Mouse (Mus musculus): ENCODE results near the gene Gm14569. TPM values are rescaled to one million over a fixed set of nuclear protein-coding genes. Genes with fewer than 3 reads are reported as not detected.

Gene Gm14569
- polyA plus RNA-seq (2012; rRNA removed), result 0.03 TPM in 2 replicates

DNA sequence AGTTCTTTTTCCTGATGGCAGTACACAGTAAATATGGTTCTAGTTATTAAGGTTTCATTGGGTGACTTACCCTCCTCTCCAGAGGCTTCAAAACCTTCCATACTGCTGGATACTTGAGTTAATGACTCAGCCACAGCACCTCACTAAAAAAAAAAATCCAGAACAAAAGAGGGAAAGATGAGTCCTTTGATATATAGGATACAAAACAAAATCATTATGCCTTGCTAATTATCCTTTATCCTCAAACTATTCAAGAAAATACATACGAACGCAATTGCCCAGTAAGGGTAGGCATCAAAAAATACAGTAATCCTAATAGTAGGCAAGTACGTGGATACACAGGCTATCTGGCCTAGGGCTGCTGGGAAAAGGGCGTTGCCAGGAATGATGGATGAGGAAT is at the start of gene Gm14569:
Gene Gm14569, minus strand, starts transcription at position 101 of the 400 bp plus-strand sequence.
- H3K4me1 ChIP-seq (replicated peaks; ENCODE audit: control insufficient read depth, insufficient read depth, low read length), result no peaks in the 10 kb centered on the region
- no peaks in the 10 kb centered on the region for H3K36me3 ChIP-seq (ENCODE audit: control insufficient read depth, insufficient read depth, low read length)
- WGBS, result 99% methylated on average over 4 of the region's 4 CpGs
- H3K27ac ChIP-seq (ENCODE audit: control insufficient read depth, insufficient read depth, low read length), result no peak within 1 kb of the TSS
- no peak for DNase-seq
- TF ChIP-seq POLR2A (IDR thresholded peaks at IDR 0.05; ENCODE audit: control insufficient read depth, extremely low read depth, insufficient read depth, low read length, poor library complexity) (no peak), CTCF (IDR thresholded peaks at IDR 0.05; ENCODE audit: borderline replicate concordance, control insufficient read depth, extremely low read depth, insufficient read depth, low read length, poor library complexity) (no peak)
- H3K4me3 ChIP-seq (ENCODE audit: control insufficient read depth, insufficient read depth, low read length), result no peak within 1 kb of the TSS
- H3K27me3 ChIP-seq (ENCODE audit: control insufficient read depth, insufficient read depth, low read length), result no peaks in the 10 kb centered on the region

GRCm38 (mm10) chrX:36534514-36534913 is 42.9 kb upstream of the Gm14569 start:
- WGBS, result 0% methylated on average over 4 of the region's 4 CpGs
- no peak for TF ChIP-seq CTCF (IDR thresholded peaks at IDR 0.05; ENCODE audit: borderline replicate concordance, control insufficient read depth, extremely low read depth, insufficient read depth, low read length, poor library complexity)
- TF ChIP-seq POLR2A (IDR thresholded peaks at IDR 0.05; ENCODE audit: control insufficient read depth, extremely low read depth, insufficient read depth, low read length, poor library complexity), result no peak
- Histone ChIP-seq H3K4me3 (ENCODE audit: control insufficient read depth, insufficient read depth, low read length) (no peak overlapping the region), H3K27me3 (ENCODE audit: control insufficient read depth, insufficient read depth, low read length) (no peaks in the 10 kb centered on the region), H3K27ac (ENCODE audit: control insufficient read depth, insufficient read depth, low read length) (no peak overlapping the region), H3K36me3 (ENCODE audit: control insufficient read depth, insufficient read depth, low read length) (no peaks in the 10 kb centered on the region), H3K4me1 (replicated peaks; ENCODE audit: control insufficient read depth, insufficient read depth, low read length) (no peaks in the 10 kb centered on the region)
- DNase-seq, result peak; percentile 58

DNA sequence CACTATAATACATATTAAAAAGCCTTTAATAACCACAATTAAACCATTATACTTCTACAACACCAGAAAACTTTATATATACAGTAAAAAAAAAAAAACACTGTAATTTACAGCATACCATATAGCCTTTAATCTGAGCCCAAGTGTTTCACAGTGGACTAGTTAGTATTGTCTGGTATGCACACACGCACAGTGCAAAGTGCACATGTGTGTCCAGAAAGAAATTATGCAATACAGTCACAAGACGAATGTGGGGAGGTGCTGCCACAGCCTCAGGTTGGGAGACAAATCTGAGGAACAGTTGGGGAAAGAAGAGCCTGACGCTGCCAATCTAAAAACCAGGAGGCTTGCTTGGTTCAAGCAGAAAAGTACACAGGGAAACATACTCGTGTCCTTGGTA is 42.1 kb upstream of the Gm14569 start:
- DNase-seq, result no peak
- no peaks in the 10 kb centered on the region for H3K4me1 ChIP-seq (replicated peaks; ENCODE audit: control insufficient read depth, insufficient read depth, low read length)
- no peak overlapping the region for H3K27ac ChIP-seq (ENCODE audit: control insufficient read depth, insufficient read depth, low read length)
- TF ChIP-seq CTCF (IDR thresholded peaks at IDR 0.05; ENCODE audit: borderline replicate concordance, control insufficient read depth, extremely low read depth, insufficient read depth, low read length, poor library complexity) (no peak), POLR2A (IDR thresholded peaks at IDR 0.05; ENCODE audit: control insufficient read depth, extremely low read depth, insufficient read depth, low read length, poor library complexity) (no peak)
- no peaks in the 10 kb centered on the region for H3K36me3 ChIP-seq (ENCODE audit: control insufficient read depth, insufficient read depth, low read length)
- whole genome bisulfite sequencing, result 90% methylated on average over 4 of the region's 4 CpGs
- no peak overlapping the region for H3K4me3 ChIP-seq (ENCODE audit: control insufficient read depth, insufficient read depth, low read length)
- H3K27me3 ChIP-seq (ENCODE audit: control insufficient read depth, insufficient read depth, low read length), result no peaks in the 10 kb centered on the region

DNA sequence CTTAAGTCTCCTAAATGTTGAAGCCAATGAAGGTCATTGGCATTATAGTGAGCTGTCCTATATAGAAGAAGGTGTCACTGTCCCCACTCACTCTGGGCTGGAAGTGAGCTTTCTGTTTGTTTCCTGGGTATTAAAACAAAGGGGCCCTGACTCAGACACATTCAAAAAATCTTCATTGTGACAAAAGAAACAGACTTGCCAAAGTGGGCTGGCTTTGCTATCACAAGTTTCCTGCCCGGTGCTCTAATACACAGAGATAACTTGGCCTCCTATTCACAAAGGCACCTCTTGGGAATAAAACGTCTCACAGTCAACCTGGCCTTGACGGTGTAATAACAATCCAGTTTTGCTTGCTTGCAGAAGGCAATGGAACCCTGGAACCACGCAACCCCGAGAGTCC is 38.6 kb upstream of the Gm14569 start:
- H3K27ac ChIP-seq (ENCODE audit: control insufficient read depth, insufficient read depth, low read length), result no peak overlapping the region
- no peak overlapping the region for H3K4me3 ChIP-seq (ENCODE audit: control insufficient read depth, insufficient read depth, low read length)
- no peak for DNase-seq
- 89% methylated on average over 5 of the region's 5 CpGs for WGBS
- H3K27me3 ChIP-seq (ENCODE audit: control insufficient read depth, insufficient read depth, low read length), result no peaks in the 10 kb centered on the region
- TF ChIP-seq CTCF (IDR thresholded peaks at IDR 0.05; ENCODE audit: borderline replicate concordance, control insufficient read depth, extremely low read depth, insufficient read depth, low read length, poor library complexity) (no peak), POLR2A (IDR thresholded peaks at IDR 0.05; ENCODE audit: control insufficient read depth, extremely low read depth, insufficient read depth, low read length, poor library complexity) (no peak)
- no peaks in the 10 kb centered on the region for H3K36me3 ChIP-seq (ENCODE audit: control insufficient read depth, insufficient read depth, low read length)
- no peaks in the 10 kb centered on the region for H3K4me1 ChIP-seq (replicated peaks; ENCODE audit: control insufficient read depth, insufficient read depth, low read length)

GRCm38 (mm10) chrX:36523729-36524128 is 32.1 kb upstream of the Gm14569 start:
- Histone ChIP-seq H3K27ac (ENCODE audit: control insufficient read depth, insufficient read depth, low read length) (no peak overlapping the region), H3K36me3 (ENCODE audit: control insufficient read depth, insufficient read depth, low read length) (no peaks in the 10 kb centered on the region), H3K27me3 (ENCODE audit: control insufficient read depth, insufficient read depth, low read length) (no peaks in the 10 kb centered on the region), H3K4me3 (ENCODE audit: control insufficient read depth, insufficient read depth, low read length) (no peak overlapping the region), H3K4me1 (replicated peaks; ENCODE audit: control insufficient read depth, insufficient read depth, low read length) (no peaks in the 10 kb centered on the region)
- DNase-seq, result no peak
- TF ChIP-seq CTCF (IDR thresholded peaks at IDR 0.05; ENCODE audit: borderline replicate concordance, control insufficient read depth, extremely low read depth, insufficient read depth, low read length, poor library complexity), result no peak
- no peak for TF ChIP-seq POLR2A (IDR thresholded peaks at IDR 0.05; ENCODE audit: control insufficient read depth, extremely low read depth, insufficient read depth, low read length, poor library complexity)
- 73% methylated on average over 5 of the region's 5 CpGs for WGBS

DNA sequence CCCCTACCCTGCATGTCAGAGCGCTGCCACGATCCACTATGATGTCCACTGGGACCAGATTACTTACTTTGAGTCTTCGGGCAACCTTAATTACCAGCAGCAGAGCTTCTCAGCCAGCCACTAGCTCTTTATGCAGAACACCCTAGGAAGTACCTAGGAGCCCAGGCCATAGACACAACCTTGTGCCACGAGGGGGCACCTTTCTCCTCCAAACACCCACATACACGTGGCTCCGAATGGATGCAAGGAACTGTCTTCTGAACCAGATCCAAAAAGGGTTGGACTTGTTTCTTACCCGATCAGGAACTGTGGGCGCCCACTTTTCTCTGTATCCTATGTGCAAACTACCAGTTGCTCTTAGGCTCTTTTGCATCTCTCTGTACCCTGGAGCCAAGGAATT is 22.1 kb upstream of the Gm14569 start:
- DNase-seq, result no peak
- Histone ChIP-seq H3K27ac (ENCODE audit: control insufficient read depth, insufficient read depth, low read length) (no peak overlapping the region), H3K27me3 (ENCODE audit: control insufficient read depth, insufficient read depth, low read length) (no peaks in the 10 kb centered on the region), H3K4me1 (replicated peaks; ENCODE audit: control insufficient read depth, insufficient read depth, low read length) (no peaks in the 10 kb centered on the region), H3K36me3 (ENCODE audit: control insufficient read depth, insufficient read depth, low read length) (no peaks in the 10 kb centered on the region), H3K4me3 (ENCODE audit: control insufficient read depth, insufficient read depth, low read length) (no peak overlapping the region)
- 51% methylated on average over 8 of the region's 8 CpGs for WGBS
- no peak for TF ChIP-seq POLR2A (IDR thresholded peaks at IDR 0.05; ENCODE audit: control insufficient read depth, extremely low read depth, insufficient read depth, low read length, poor library complexity)
- no peak for TF ChIP-seq CTCF (IDR thresholded peaks at IDR 0.05; ENCODE audit: borderline replicate concordance, control insufficient read depth, extremely low read depth, insufficient read depth, low read length, poor library complexity)

GRCm38 (mm10) chrX:36513231-36513630 is 21.6 kb upstream of the Gm14569 start:
- Histone ChIP-seq H3K36me3 (ENCODE audit: control insufficient read depth, insufficient read depth, low read length) (no peaks in the 10 kb centered on the region), H3K27me3 (ENCODE audit: control insufficient read depth, insufficient read depth, low read length) (no peaks in the 10 kb centered on the region), H3K27ac (ENCODE audit: control insufficient read depth, insufficient read depth, low read length) (no peak overlapping the region), H3K4me1 (replicated peaks; ENCODE audit: control insufficient read depth, insufficient read depth, low read length) (no peaks in the 10 kb centered on the region), H3K4me3 (ENCODE audit: control insufficient read depth, insufficient read depth, low read length) (no peak overlapping the region)
- no peak for DNase-seq
- TF ChIP-seq CTCF (IDR thresholded peaks at IDR 0.05; ENCODE audit: borderline replicate concordance, control insufficient read depth, extremely low read depth, insufficient read depth, low read length, poor library complexity) (no peak), POLR2A (IDR thresholded peaks at IDR 0.05; ENCODE audit: control insufficient read depth, extremely low read depth, insufficient read depth, low read length, poor library complexity) (no peak)
- 91% methylated on average over 9 of the region's 9 CpGs for WGBS
